Mouse (Mus musculus): Measurements from ENCODE around the gene Gm49366.

GRCm38 (mm10) chr12:84010201-84010600 lies 28.5 kb upstream of the Gm49366 start:
- TF ChIP-seq POLR2A (IDR thresholded peaks at IDR 0.05; ENCODE audit: insufficient read depth, low read depth, low read length) (no peak), CTCF (IDR thresholded peaks at IDR 0.05; ENCODE audit: insufficient read depth, low read depth, low read length) (no peak)

All from olfactory bulb, adult 2 months (tissue).